Mouse (Mus musculus): ENCODE measurements around the gene Cdc20b. TPM values are rescaled to one million over a fixed set of nuclear protein-coding genes. Genes with fewer than 3 reads are reported as not detected.

Gene Cdc20b
- polyA plus RNA-seq, 2 experiments = not detected

- Histone ChIP-seq H3K27me3 (ENCODE audit: control insufficient read depth, insufficient read depth, low read length) (peaks cover 81% of the 10 kb centered on the region), H3K4me2 (replicated peaks; ENCODE audit: low read depth, low read length, severe bottlenecking) (no peak overlapping the region), H3K9me3 (ENCODE audit: control insufficient read depth, low read length) (no peaks in the 10 kb centered on the region), H3K4me1 (ENCODE audit: control insufficient read depth, insufficient read depth, low read length) (peaks cover 15% of the 10 kb centered on the region), H3K36me3 (ENCODE audit: control insufficient read depth, insufficient read depth, low read length) (no peaks in the 10 kb centered on the region), H3K27ac (replicated peaks; ENCODE audit: low read depth, low read length) (no peak overlapping the region), H3K9ac (ENCODE audit: low read depth, low read length, severe bottlenecking) (no peak overlapping the region), H3K4me3 (replicated peaks; ENCODE audit: low read length) (no peak overlapping the region)
- WGBS = 48% methylated on average over 4 of the region's 4 CpGs
- DNase-seq (ENCODE audit: low spot score) (no peak), ATAC-seq (ENCODE audit: low FRiP score, low read depth) (no peak)
- TF ChIP-seq POLR2A (IDR thresholded peaks at IDR 0.05; ENCODE audit: borderline replicate concordance, extremely low read depth, insufficient read depth, insufficient read length) = no peak
Measured at GRCm38 (mm10) chr13:112996407-112996806, 38.5 kb upstream of the Cdc20b start.

GRCm38 (mm10) chr13:112997369-112997768 is 37.5 kb upstream of the Cdc20b start:
- Histone ChIP-seq H3K9ac (ENCODE audit: low read depth, low read length, severe bottlenecking) (no peak overlapping the region), H3K4me3 (replicated peaks; ENCODE audit: low read length) (no peak overlapping the region), H3K36me3 (ENCODE audit: control insufficient read depth, insufficient read depth, low read length) (no peaks in the 10 kb centered on the region), H3K9me3 (ENCODE audit: control insufficient read depth, low read length) (no peaks in the 10 kb centered on the region), H3K4me2 (replicated peaks; ENCODE audit: low read depth, low read length, severe bottlenecking) (no peak overlapping the region), H3K27ac (replicated peaks; ENCODE audit: low read depth, low read length) (no peak overlapping the region), H3K27me3 (ENCODE audit: control insufficient read depth, insufficient read depth, low read length) (peaks cover 75% of the 10 kb centered on the region), H3K4me1 (ENCODE audit: control insufficient read depth, insufficient read depth, low read length) (peaks cover 15% of the 10 kb centered on the region)
- TF ChIP-seq POLR2A (IDR thresholded peaks at IDR 0.05; ENCODE audit: borderline replicate concordance, extremely low read depth, insufficient read depth, insufficient read length) = no peak
- no peak for DNase-seq (ENCODE audit: low spot score)
- 66% methylated on average over 6 of the region's 6 CpGs for WGBS
- ATAC-seq (ENCODE audit: low FRiP score, low read depth) = no peak

GRCm38 (mm10) chr13:112998427-112999201 is 36.3 kb upstream of the Cdc20b start:
- peak; percentile 38; the same call in 1 of the 2 replicates for ATAC-seq (ENCODE audit: low FRiP score, low read depth)
- H3K27ac ChIP-seq (replicated peaks; ENCODE audit: low read depth, low read length) = no peak overlapping the region
- WGBS = under 1% methylated on average over 43 of the region's 46 CpGs

GRCm38 (mm10) chr13:113000090-113000489 is 34.8 kb upstream of the Cdc20b start:
- TF ChIP-seq POLR2A (IDR thresholded peaks at IDR 0.05; ENCODE audit: borderline replicate concordance, extremely low read depth, insufficient read depth, insufficient read length) = no peak
- no peak overlapping the region for H3K4me3 ChIP-seq (replicated peaks; ENCODE audit: low read length)
- H3K4me1 ChIP-seq (ENCODE audit: control insufficient read depth, insufficient read depth, low read length) = 0 out of 2 replicates have a peak, but pooled peaks cover 8% of the 10 kb centered on the region
- H3K9ac ChIP-seq (ENCODE audit: low read depth, low read length, severe bottlenecking) = no peak overlapping the region
- 77% methylated on average over 3 of the region's 3 CpGs for WGBS
- ATAC-seq (ENCODE audit: low FRiP score, low read depth) (no peak), DNase-seq (ENCODE audit: low spot score) (no peak)
- peaks cover 50% of the 10 kb centered on the region for H3K27me3 ChIP-seq (ENCODE audit: control insufficient read depth, insufficient read depth, low read length)
- no peak overlapping the region for H3K4me2 ChIP-seq (replicated peaks; ENCODE audit: low read depth, low read length, severe bottlenecking)
- no peaks in the 10 kb centered on the region for H3K9me3 ChIP-seq (ENCODE audit: control insufficient read depth, low read length)
- no peak overlapping the region for H3K27ac ChIP-seq (replicated peaks; ENCODE audit: low read depth, low read length)
- no peaks in the 10 kb centered on the region for H3K36me3 ChIP-seq (ENCODE audit: control insufficient read depth, insufficient read depth, low read length)

More at GRCm38 (mm10) chr13:112998427-112999201, 36.3 kb upstream of the Cdc20b start:
- no peak for TF ChIP-seq POLR2A (IDR thresholded peaks at IDR 0.05; ENCODE audit: borderline replicate concordance, extremely low read depth, insufficient read depth, insufficient read length)
- no peak for DNase-seq (ENCODE audit: low spot score)
- Histone ChIP-seq H3K4me1 (ENCODE audit: control insufficient read depth, insufficient read depth, low read length) (peaks cover 14% of the 10 kb centered on the region), H3K9ac (ENCODE audit: low read depth, low read length, severe bottlenecking) (peak overlapping the region; percentile 38), H3K4me3 (replicated peaks; ENCODE audit: low read length) (peak overlapping the region; percentile 38), H3K9me3 (ENCODE audit: control insufficient read depth, low read length) (no peaks in the 10 kb centered on the region), H3K27me3 (ENCODE audit: control insufficient read depth, insufficient read depth, low read length) (peaks cover 65% of the 10 kb centered on the region), H3K36me3 (ENCODE audit: control insufficient read depth, insufficient read depth, low read length) (no peaks in the 10 kb centered on the region), H3K4me2 (replicated peaks; ENCODE audit: low read depth, low read length, severe bottlenecking) (peak overlapping the region; percentile 73)

GRCm38 (mm10) chr13:113000576-113001318 is 34.2 kb upstream of the Cdc20b start:
- no peak overlapping the region for H3K9ac ChIP-seq (ENCODE audit: low read depth, low read length, severe bottlenecking)
- no peak overlapping the region for H3K4me2 ChIP-seq (replicated peaks; ENCODE audit: low read depth, low read length, severe bottlenecking)
- H3K4me3 ChIP-seq (replicated peaks; ENCODE audit: low read length) = no peak overlapping the region
- no peaks in the 10 kb centered on the region for H3K9me3 ChIP-seq (ENCODE audit: control insufficient read depth, low read length)
- 0 out of 2 replicates have a peak, but pooled peaks cover 8% of the 10 kb centered on the region for H3K4me1 ChIP-seq (ENCODE audit: control insufficient read depth, insufficient read depth, low read length)
- no peak overlapping the region for H3K27ac ChIP-seq (replicated peaks; ENCODE audit: low read depth, low read length)
- no peaks in the 10 kb centered on the region for H3K36me3 ChIP-seq (ENCODE audit: control insufficient read depth, insufficient read depth, low read length)
- ATAC-seq (ENCODE audit: low FRiP score, low read depth) (no peak), DNase-seq (ENCODE audit: low spot score) (no peak)
- H3K27me3 ChIP-seq (ENCODE audit: control insufficient read depth, insufficient read depth, low read length) = peaks cover 43% of the 10 kb centered on the region
- no peak for TF ChIP-seq POLR2A (IDR thresholded peaks at IDR 0.05; ENCODE audit: borderline replicate concordance, extremely low read depth, insufficient read depth, insufficient read length)
- 60% methylated on average over 9 of the region's 9 CpGs for WGBS

Measured in limb, embryonic 14.5 days (tissue).